Mouse (Mus musculus) intestine, embryonic 15.5 days (tissue): ENCODE results near the gene Fbln2. TPM values are rescaled to one million over a fixed set of nuclear protein-coding genes. Genes with fewer than 3 reads are reported as not detected.

Experiments
- ATAC-seq: fragments of 200-750 bp; cut with Nextera tagmentation; 2 replicates; pipeline ENCODE4 v1.8.0; 2017; ENCODE audit warnings: moderate TSS enrichment, moderate library complexity
- H3K27ac ChIP-seq: fragments of 300-500 bp; sonication (generic); 2 replicates; pipeline ENCODE4 v1.5.1; 2015; ENCODE audit warnings: mild to moderate bottlenecking, inconsistent platforms
- H3K27me3 ChIP-seq: fragments of 300-500 bp; sonication (generic); replicated peaks from 2 replicates; pipeline ENCODE4 v1.6.1; 2015; ENCODE audit warnings: inconsistent platforms
- H3K36me3 ChIP-seq: fragments of 300-500 bp; sonication (generic); 2 replicates; pipeline ENCODE4 v1.6.1; 2015; ENCODE audit warnings: inconsistent platforms
- H3K4me1 ChIP-seq: fragments of 300-500 bp; sonication (generic); replicated peaks from 2 replicates; pipeline ENCODE4 v1.6.1; 2015; ENCODE audit warnings: inconsistent platforms
- H3K4me2 ChIP-seq: fragments of 300-500 bp; sonication (generic); replicated peaks from 2 replicates; pipeline ENCODE4 v1.6.1; 2015; ENCODE audit warnings: mild to moderate bottlenecking, inconsistent platforms
- H3K4me3 ChIP-seq: fragments of 300-500 bp; sonication (generic); replicated peaks from 2 replicates; pipeline ENCODE4 v1.5.1; 2015; ENCODE audit warnings: inconsistent platforms
- H3K9ac ChIP-seq: fragments of 300-500 bp; sonication (generic); 2 replicates; pipeline ENCODE4 v1.6.1; 2015; ENCODE audit warnings: inconsistent platforms
- H3K9me3 ChIP-seq: fragments of 300-500 bp; sonication (generic); 2 replicates; pipeline ENCODE4 v1.6.1; 2016; ENCODE audit warnings: inconsistent platforms
- WGBS: fragments of 180-500 bp; shearing (Covaris S2); methylation state at CpG from one replicate; pipeline ENCODE4 v1.1.7; 2015; 5-methylcytosine and 5-hydroxymethylcytosine counted together
- polyA plus RNA-seq: library from polyadenylated mRNA; unstranded; fragments of >200 nt; fragmentation: Nextera tagmentation; extraction: Ambion mirVana; gene quantifications from 2 replicates; pipeline ENCODE4 v1.2.1, GENCODE M21; 2015

The Fbln2 gene
- polyA plus RNA-seq, 1 experiment from 2014 or later: 51.8 TPM

DNA sequence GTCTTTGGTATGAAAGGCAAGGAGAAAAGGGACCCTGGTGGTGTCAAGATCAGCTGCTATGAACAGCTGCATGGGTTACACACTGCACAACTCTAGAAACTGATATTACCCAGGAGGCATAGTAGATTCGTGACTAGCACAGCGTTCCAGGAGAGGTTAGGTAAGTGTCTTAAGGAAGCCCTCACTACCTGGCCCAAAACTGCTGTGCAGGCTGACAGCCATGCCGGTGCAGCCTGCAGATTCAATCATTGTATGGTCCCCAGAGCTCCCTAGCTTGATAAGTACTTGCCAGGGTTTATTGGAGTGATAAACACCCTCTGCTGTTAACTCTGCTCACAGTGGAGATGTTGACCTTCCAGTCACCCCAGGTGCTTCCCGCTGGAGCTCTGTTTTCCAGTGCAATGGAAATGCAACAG is 30.2 kb upstream of the Fbln2 start:
- H3K9me3 ChIP-seq: no peaks in the 10 kb centered on the region
- no peaks in the 10 kb centered on the region for H3K4me1 ChIP-seq
- no peak overlapping the region for H3K4me3 ChIP-seq
- no peak overlapping the region for H3K27ac ChIP-seq
- WGBS: 48% methylated on average over 4 of the region's 4 CpGs
- ATAC-seq: no peak
- H3K9ac ChIP-seq: no peak overlapping the region
- no peak overlapping the region for H3K4me2 ChIP-seq
- no peaks in the 10 kb centered on the region for H3K27me3 ChIP-seq
- no peaks in the 10 kb centered on the region for H3K36me3 ChIP-seq

DNA sequence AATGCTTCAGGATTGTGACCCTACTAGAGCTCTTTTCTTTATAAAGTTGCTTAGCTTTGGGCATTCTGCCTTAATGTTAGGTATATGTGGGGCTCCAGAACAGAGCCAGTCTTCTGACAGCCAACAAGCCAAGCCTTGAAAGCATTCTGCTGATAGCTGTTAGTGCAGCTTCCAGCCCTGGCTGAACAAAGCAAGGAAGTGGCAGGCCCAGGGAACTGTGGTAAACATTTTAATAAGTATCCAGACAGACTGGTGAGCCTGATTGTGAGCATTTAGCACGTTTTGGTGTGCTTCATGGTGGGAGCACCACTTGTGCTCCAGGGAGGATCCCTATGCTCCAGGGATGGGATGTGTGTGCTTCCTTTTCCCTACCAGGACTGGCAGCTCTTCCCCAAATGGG is 29.2 kb upstream of the Fbln2 start:
- no peaks in the 10 kb centered on the region for H3K27me3 ChIP-seq
- no peaks in the 10 kb centered on the region for H3K36me3 ChIP-seq
- H3K4me2 ChIP-seq: no peak overlapping the region
- no peaks in the 10 kb centered on the region for H3K9me3 ChIP-seq
- H3K9ac ChIP-seq: no peak overlapping the region
- H3K27ac ChIP-seq: no peak overlapping the region
- 36% methylated on average over 1 of the region's 1 CpGs for WGBS
- H3K4me3 ChIP-seq: no peak overlapping the region
- no peak for ATAC-seq
- H3K4me1 ChIP-seq: no peaks in the 10 kb centered on the region

DNA sequence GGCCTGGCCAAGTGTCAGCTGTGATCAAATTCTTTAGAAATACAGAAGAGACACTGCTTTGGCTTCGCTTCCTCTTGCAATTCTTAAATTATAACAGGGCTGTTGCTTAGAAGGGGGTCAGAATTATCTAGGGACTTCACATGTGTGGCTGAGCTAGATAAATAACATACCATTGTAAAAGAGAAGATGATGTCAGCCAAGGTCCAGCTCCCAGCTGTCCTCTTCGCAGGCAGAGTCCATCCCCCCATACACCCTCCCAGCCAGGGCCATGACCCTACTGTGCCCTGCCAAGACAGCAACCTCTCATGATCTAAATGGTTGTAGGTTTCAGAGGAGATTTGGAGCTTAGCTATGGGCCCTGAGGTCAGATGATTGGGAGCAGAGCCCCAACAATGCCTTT is 28.3 kb upstream of the Fbln2 start:
- H3K27me3 ChIP-seq: no peaks in the 10 kb centered on the region
- 54% methylated on average over 2 of the region's 2 CpGs for WGBS
- H3K9ac ChIP-seq: no peak overlapping the region
- no peaks in the 10 kb centered on the region for H3K9me3 ChIP-seq
- no peak for ATAC-seq
- no peak overlapping the region for H3K4me3 ChIP-seq
- no peak overlapping the region for H3K27ac ChIP-seq
- no peaks in the 10 kb centered on the region for H3K36me3 ChIP-seq
- H3K4me2 ChIP-seq: no peak overlapping the region
- H3K4me1 ChIP-seq: no peaks in the 10 kb centered on the region

DNA sequence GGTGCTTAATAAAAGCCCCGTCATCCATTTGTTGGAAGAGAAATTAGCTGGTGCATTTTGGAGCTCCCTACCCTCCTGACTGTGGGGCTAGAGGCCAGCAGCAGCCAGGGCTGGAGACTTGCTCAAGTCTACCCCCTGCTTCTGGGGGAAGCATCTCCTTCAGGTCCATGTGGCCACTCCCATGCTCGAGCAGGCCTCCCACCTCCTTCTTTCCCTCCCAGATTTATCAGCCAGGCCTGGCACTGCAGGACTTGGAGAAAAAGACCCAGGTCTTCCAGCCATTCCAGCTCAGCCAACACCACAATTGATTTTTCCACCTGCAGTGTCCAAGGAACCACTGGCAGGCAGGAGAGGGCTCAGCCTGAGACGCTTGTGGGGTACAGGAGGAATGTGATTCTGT is 27.5 kb upstream of the Fbln2 start:
- no peaks in the 10 kb centered on the region for H3K27me3 ChIP-seq
- H3K4me1 ChIP-seq: no peaks in the 10 kb centered on the region
- no peak overlapping the region for H3K4me3 ChIP-seq
- WGBS: 59% methylated on average over 3 of the region's 3 CpGs
- no peak overlapping the region for H3K9ac ChIP-seq
- no peaks in the 10 kb centered on the region for H3K36me3 ChIP-seq
- no peak overlapping the region for H3K27ac ChIP-seq
- no peak for ATAC-seq
- no peaks in the 10 kb centered on the region for H3K9me3 ChIP-seq
- no peak overlapping the region for H3K4me2 ChIP-seq

DNA sequence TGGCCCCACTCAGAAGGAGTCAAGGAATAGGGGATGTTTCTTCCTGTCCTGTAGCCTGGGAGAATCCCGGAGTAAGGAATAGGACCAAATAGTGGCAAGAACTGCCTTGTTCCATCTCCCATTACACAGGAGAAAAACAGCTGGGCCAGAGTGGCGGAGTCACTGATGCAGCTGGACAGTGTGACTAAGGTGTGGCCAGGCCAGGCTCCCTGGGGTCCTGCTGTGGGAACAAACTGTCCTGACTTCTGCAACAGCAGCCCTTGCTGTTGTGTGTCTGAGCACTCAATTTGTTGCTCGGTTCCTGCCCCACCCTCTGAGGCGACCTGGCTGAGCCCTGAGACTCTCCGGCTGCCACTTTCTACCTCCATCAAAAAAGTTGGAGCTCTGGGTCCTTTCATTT is 26.8 kb upstream of the Fbln2 start:
- 77% methylated on average over 5 of the region's 5 CpGs for WGBS
- Histone ChIP-seq H3K27me3 (no peaks in the 10 kb centered on the region), H3K27ac (no peak overlapping the region), H3K9ac (no peak overlapping the region), H3K4me3 (no peak overlapping the region), H3K4me2 (no peak overlapping the region), H3K36me3 (no peaks in the 10 kb centered on the region), H3K4me1 (no peaks in the 10 kb centered on the region), H3K9me3 (no peaks in the 10 kb centered on the region)
- no peak for ATAC-seq

DNA sequence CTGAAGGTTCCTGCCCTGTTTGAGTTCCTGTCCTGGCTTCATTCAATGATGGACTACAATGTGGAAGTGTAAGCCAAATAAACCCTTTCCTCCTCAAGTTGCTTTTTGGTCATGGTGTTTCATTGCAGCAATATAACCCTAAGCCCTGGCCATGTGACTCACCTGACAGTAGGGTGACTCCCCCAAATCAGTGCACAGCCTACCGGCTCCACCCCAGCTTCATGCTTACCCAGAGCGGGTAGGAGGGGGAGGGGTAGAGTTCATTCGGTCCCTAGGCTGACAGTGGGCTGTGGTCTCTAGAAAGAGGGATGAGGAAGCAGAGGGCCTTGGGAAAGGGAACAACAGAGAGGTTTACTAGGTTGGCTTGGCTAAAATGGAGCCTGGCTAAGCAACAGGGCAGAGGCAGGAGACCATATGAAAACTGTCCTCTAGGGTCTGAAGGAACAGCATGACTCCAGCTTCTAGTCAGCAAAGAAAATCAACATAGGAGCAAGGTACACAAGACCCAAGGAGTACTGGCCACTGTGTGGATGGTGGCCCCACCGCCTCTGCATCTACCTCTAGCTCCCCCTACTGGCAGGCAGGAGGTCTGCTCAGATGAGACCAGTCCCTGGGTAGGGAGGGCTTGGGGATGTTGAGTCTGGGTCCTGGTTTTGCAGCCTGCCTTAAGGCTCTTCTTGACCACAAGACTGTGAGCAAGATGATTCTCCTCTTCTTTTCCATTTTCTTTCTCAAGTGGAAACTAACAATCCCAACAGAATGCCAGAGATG is 25.9 kb upstream of the Fbln2 start:
- ATAC-seq: 0 out of 2 replicates have a peak, but pooled peaks have one; percentile 43
- WGBS: 61% methylated on average over 4 of the region's 4 CpGs
- H3K36me3 ChIP-seq: no peaks in the 10 kb centered on the region
- H3K4me2 ChIP-seq: no peak overlapping the region
- no peak overlapping the region for H3K27ac ChIP-seq
- H3K9me3 ChIP-seq: no peaks in the 10 kb centered on the region
- H3K27me3 ChIP-seq: no peaks in the 10 kb centered on the region
- no peaks in the 10 kb centered on the region for H3K4me1 ChIP-seq
- no peak overlapping the region for H3K4me3 ChIP-seq
- no peak overlapping the region for H3K9ac ChIP-seq

DNA sequence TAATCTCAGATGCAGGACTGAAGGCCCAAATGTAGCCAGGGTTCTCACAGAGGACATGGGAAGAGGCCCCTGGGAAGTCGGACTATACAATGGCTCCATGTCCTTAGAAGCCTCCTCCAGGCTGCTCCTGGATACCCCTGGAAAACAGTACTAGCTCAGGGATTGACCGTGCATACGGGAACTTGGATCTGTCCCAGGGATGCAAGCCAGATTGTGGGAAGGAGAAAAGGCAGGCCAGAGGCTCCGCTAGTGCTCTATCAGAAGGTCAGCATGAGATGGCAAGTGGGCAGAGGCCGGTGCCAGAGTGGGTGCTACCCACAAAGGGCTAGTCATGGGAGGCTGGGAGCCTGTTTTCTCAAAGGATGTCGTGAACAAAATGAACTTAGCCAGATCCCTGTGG is 25.3 kb upstream of the Fbln2 start:
- Histone ChIP-seq H3K27ac (no peak overlapping the region), H3K36me3 (no peaks in the 10 kb centered on the region), H3K4me3 (no peak overlapping the region), H3K4me2 (no peak overlapping the region), H3K4me1 (no peaks in the 10 kb centered on the region), H3K9ac (no peak overlapping the region), H3K27me3 (no peaks in the 10 kb centered on the region), H3K9me3 (no peaks in the 10 kb centered on the region)
- ATAC-seq: no peak
- WGBS: 65% methylated on average over 6 of the region's 6 CpGs

DNA sequence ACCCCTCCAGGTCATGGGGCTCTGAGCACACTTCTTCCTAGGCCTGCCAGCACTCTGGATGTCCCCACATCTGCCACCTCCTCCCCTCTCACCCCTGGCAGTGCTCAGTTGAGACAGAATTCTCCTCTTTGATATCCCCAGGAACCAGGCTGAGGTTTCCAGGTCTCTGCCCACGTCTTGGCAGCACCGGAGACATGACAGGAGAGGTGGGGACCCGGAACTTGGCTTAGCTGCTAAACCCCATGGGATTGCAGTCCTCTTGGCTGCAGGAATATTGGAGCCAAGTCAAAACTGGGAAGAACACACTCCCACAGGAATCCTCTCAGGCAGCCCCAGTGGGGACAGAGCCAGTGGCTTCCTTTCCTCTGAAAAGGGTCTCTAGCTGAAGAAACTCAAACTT is 24.4 kb upstream of the Fbln2 start:
- H3K27ac ChIP-seq: no peak overlapping the region
- 55% methylated on average over 3 of the region's 3 CpGs for WGBS
- no peak overlapping the region for H3K4me2 ChIP-seq
- no peak overlapping the region for H3K4me3 ChIP-seq
- no peaks in the 10 kb centered on the region for H3K4me1 ChIP-seq
- no peaks in the 10 kb centered on the region for H3K9me3 ChIP-seq
- H3K9ac ChIP-seq: no peak overlapping the region
- no peaks in the 10 kb centered on the region for H3K27me3 ChIP-seq
- H3K36me3 ChIP-seq: no peaks in the 10 kb centered on the region
- ATAC-seq: no peak

DNA sequence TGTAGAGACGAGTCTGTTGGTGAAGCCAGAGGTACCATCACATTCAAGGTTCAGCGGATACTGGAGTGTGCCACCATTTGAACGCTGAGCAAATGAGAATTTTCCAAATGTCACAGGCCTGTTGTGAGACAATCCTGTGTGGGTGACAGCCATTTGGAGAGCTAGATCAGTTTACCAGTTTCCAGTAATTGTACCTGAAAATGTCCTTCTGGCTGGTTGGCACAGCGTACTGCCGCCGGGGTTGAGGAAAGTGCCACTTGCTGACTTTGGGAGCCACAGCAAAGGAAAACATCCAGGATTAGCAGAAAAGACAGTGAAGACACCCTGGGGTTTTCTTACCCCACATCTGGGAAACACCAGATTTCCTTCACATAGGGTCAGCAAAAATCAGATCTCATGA is 22.3 kb upstream of the Fbln2 start:
- WGBS: 88% methylated on average over 6 of the region's 6 CpGs
- H3K27ac ChIP-seq: no peak overlapping the region
- no peaks in the 10 kb centered on the region for H3K27me3 ChIP-seq
- H3K4me2 ChIP-seq: no peak overlapping the region
- no peak overlapping the region for H3K4me3 ChIP-seq
- H3K4me1 ChIP-seq: no peaks in the 10 kb centered on the region
- no peak overlapping the region for H3K9ac ChIP-seq
- ATAC-seq: no peak
- H3K36me3 ChIP-seq: no peaks in the 10 kb centered on the region
- no peaks in the 10 kb centered on the region for H3K9me3 ChIP-seq

DNA sequence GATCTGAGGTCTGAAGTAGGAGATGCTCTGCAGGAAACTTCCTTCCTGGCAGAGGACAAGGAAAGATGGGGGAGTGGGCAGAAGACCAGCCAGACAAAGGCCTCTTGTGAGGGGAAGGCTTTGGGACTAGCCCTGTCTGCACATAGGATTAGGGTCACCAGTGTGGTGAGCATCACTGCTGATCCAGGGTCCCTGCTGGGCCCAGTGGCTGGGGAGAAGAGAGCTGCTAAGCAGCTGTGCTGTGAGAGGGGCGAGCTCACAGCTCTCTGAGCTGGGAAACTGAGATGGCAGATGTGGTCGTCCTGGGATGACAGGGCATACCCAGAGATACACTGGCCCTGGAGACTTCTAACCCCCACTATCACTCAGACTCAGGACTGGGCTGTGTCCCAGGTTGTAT is 20.8 kb upstream of the Fbln2 start:
- Histone ChIP-seq H3K4me2 (no peak overlapping the region), H3K36me3 (no peaks in the 10 kb centered on the region), H3K4me3 (no peak overlapping the region), H3K27me3 (no peaks in the 10 kb centered on the region), H3K9ac (no peak overlapping the region), H3K27ac (no peak overlapping the region), H3K4me1 (no peaks in the 10 kb centered on the region), H3K9me3 (no peaks in the 10 kb centered on the region)
- 60% methylated on average over 2 of the region's 2 CpGs for WGBS
- ATAC-seq: no peak

DNA sequence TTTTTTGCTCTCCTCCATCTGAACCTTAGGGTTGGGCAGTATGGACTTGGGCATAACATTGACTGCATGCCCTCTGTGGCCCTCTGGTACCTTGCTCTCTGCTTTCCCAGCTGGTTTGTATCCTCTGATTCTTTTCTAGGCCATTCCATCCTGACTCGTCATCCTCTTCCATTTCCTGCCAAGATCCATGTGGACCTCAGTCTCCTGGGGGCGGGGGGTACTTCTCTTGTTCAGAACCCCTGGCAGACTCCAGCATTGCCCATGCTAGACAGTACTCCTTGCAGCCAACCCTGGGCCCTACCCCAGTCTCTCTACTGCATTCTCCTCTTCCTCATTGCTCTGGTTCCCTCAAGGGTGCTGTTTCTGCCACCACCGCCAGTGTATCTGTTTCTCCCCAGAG is 19.8 kb upstream of the Fbln2 start:
- H3K27ac ChIP-seq: no peak overlapping the region
- no peak overlapping the region for H3K9ac ChIP-seq
- 71% methylated on average over 3 of the region's 3 CpGs for WGBS
- no peaks in the 10 kb centered on the region for H3K36me3 ChIP-seq
- no peak for ATAC-seq
- no peaks in the 10 kb centered on the region for H3K27me3 ChIP-seq
- no peak overlapping the region for H3K4me2 ChIP-seq
- H3K4me3 ChIP-seq: no peak overlapping the region
- H3K9me3 ChIP-seq: no peaks in the 10 kb centered on the region
- H3K4me1 ChIP-seq: no peaks in the 10 kb centered on the region

DNA sequence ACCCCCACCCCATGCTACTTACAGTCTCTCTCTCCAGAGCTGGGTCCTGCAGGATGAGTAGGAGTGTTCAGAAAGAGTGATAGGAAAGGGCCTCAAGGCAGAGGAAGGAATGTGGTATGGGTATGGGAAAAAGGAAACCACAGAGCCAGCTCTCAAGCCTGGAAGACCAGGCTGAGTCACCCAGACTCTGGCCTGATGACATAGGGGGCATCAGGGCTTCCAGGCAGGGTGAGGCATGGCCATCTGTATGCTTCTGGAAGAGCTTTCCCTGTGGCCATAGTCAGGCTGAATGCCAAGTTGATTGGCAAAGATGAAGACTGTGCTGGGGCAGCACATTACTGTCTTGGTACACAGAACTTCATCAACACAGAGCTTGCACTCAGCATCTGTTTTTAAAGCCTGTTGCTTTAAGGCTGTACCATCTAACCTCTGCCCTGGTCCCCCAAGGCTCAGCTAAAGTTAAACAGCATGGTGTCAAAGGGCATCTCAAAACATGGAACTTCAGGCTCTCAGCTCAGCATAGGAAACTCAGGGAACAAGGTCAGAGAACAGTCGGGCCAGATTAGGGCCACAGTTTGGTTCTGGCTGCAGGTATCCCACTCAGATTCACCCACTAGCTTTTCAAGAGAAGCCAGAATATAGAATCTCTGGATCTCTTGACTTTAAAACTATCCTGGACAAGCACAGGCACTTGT is 19.3 kb upstream of the Fbln2 start:
- Histone ChIP-seq H3K36me3 (no peaks in the 10 kb centered on the region), H3K4me3 (no peak overlapping the region), H3K27ac (no peak overlapping the region), H3K9me3 (no peaks in the 10 kb centered on the region), H3K27me3 (no peaks in the 10 kb centered on the region), H3K4me2 (no peak overlapping the region), H3K4me1 (no peaks in the 10 kb centered on the region), H3K9ac (no peak overlapping the region)
- WGBS: 57% methylated on average over 1 of the region's 1 CpGs
- ATAC-seq: no peak

DNA sequence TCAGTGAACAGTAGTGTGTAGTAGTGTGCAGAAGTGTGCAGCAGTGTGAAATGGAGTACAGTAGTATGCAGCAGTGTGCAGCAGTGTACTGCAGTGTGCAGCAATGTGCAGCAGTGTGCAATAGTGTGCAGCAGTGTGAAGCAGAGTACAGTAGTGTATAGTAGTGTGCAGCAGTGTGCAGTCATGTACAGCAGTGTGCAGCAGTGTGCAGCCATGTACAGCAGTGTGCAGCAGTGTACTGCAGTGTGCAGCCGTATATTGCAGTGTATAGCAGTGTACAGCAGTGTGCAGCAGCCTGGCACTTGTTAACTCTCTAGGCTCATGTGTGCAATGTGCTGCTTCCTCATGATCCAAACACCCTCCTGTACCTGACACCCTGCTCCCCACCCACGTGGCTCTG is 13.8 kb upstream of the Fbln2 start:
- 61% methylated on average over 2 of the region's 2 CpGs for WGBS
- H3K36me3 ChIP-seq: no peaks in the 10 kb centered on the region
- H3K27me3 ChIP-seq: no peaks in the 10 kb centered on the region
- no peak overlapping the region for H3K27ac ChIP-seq
- H3K4me2 ChIP-seq: no peak overlapping the region
- ATAC-seq: no peak
- H3K9me3 ChIP-seq: no peaks in the 10 kb centered on the region
- H3K4me3 ChIP-seq: no peak overlapping the region
- no peak overlapping the region for H3K9ac ChIP-seq
- H3K4me1 ChIP-seq: peaks cover 7% of the 10 kb centered on the region; the same call in 1 of the 2 replicates
